Mouse (Mus musculus) E14TG2a.4 (cell line): ENCODE data around the gene Fmnl2.

Source experiments
- H3K27me3 ChIP-seq: 2 replicates; pipeline ENCODE4 v1.6.1; 2014; ENCODE audit warnings: low read length, control low read depth; ENCODE audit not compliant: insufficient read depth
- H3K36me3 ChIP-seq: 2 replicates; pipeline ENCODE4 v1.6.1; 2014; ENCODE audit warnings: low read length, control low read depth; ENCODE audit not compliant: insufficient read depth
- H3K4me1 ChIP-seq: replicated peaks from 2 replicates; pipeline ENCODE4 v1.6.1; 2014; ENCODE audit warnings: low read depth, low read length, control low read depth
- H3K4me3 ChIP-seq: replicated peaks from 2 replicates; pipeline ENCODE4 v1.5.1; 2014; ENCODE audit warnings: mild to moderate bottlenecking, low read length
- H3K9me3 ChIP-seq: 2 replicates; pipeline ENCODE4 v1.6.1; 2014; ENCODE audit warnings: low read length, control low read depth
- CTCF ChIP-seq: conservative IDR thresholded peaks from 2 replicates; pipeline ENCODE4 v1.5.1; 2014; ENCODE audit warnings: low read length
- NANOG ChIP-seq: IDR thresholded peaks from 2 replicates; pipeline ENCODE4 v1.6.1; 2014; ENCODE audit warnings: borderline replicate concordance, low read length, mixed read lengths
- POU5F1 ChIP-seq: IDR thresholded peaks from 2 replicates; pipeline ENCODE4 v1.6.1; 2014; ENCODE audit warnings: low read length, borderline replicate concordance

The Fmnl2 gene

GRCm38 (mm10) chr2:52974056-52974455 is 116.4 kb downstream of the Fmnl2 start:
- Histone ChIP-seq H3K9me3 (no peaks in the 10 kb centered on the region), H3K4me3 (no peak overlapping the region), H3K4me1 (no peaks in the 10 kb centered on the region; the same call in 1 of the 2 replicates), H3K36me3 (no peaks in the 10 kb centered on the region), H3K27me3 (no peaks in the 10 kb centered on the region)
- TF ChIP-seq POU5F1: no peak
- no peak for TF ChIP-seq NANOG
- TF ChIP-seq CTCF: no peak

DNA sequence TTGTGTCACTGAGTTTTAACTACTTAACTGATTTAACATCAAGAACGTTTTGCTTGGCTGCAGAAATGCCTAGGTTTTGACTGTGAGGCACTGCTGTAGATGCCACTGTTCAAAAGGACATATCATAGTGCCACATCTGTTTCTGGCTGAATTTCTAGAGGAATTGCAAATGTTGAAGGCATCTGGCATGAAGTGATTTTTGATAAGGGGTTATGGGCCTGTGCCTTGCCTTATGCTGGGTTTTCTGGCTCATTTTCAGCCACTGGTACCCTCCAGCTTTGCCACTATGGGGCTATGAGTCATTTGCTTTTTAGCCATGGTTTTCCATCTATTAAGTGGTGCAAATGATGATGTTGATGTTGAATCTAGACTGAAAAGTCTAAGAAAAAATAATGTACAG is 117.1 kb downstream of the Fmnl2 start:
- H3K4me3 ChIP-seq: no peak overlapping the region
- H3K36me3 ChIP-seq: no peaks in the 10 kb centered on the region
- H3K9me3 ChIP-seq: no peaks in the 10 kb centered on the region
- TF ChIP-seq CTCF (no peak), POU5F1 (no peak), NANOG (no peak)
- H3K27me3 ChIP-seq: no peaks in the 10 kb centered on the region
- H3K4me1 ChIP-seq: peaks cover 6% of the 10 kb centered on the region

DNA sequence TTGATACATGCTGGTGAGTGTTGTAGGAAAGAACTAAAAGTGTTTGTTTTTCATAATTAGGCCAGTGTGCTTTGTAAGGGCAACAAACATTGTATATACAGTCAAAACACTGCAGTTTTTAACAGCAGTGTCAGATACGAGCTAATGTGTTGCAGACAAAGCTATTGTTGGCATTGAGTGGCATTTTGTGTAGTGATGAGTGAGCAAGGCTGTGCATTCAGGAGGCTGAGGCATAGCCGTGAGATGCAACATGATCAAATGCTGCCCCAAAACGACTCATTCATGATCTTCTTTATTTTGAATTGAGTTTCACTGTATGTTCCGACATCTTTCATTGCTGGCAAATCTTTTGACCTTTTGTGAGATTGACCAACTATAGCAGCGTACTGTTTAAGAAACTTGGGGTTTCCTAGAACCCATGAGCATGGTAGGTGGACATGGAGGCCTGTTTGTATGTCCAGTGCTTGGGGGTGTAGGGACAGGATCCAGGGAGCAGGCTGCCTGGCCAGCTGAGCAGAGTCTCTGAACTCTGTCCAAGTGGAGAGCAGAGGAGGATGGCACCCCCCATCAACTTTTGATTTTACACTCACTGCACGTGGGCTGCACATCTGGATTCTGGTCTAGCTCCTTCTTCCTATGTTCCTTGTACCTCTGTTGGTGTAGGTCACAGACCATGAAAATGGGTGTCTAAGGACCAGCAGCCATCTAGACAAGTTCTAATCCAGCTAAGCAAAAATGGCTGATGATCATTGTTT is 120.4 kb downstream of the Fmnl2 start:
- H3K9me3 ChIP-seq: no peaks in the 10 kb centered on the region
- peaks cover 15% of the 10 kb centered on the region for H3K4me1 ChIP-seq
- H3K4me3 ChIP-seq: no peak overlapping the region
- H3K36me3 ChIP-seq: no peaks in the 10 kb centered on the region
- no peaks in the 10 kb centered on the region for H3K27me3 ChIP-seq
- no peak for TF ChIP-seq POU5F1
- TF ChIP-seq NANOG: no peak
- no peak for TF ChIP-seq CTCF

DNA sequence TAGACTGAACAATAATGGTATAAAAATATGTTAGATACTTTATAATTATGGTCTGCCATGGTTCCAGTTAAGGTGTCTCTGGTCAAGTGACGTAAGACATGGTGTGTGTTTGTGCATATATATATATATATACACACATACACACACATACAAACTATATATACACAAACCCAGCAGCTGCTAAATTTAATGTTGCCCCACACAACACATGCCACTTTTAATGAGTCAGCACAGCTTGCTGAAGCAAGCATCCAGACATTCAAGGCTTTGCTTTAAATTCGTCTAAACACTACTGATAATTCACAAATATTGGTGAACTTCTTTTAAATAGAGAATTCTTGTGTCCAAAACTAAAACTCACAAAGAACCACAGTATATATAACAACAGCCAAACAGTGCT is 121.1 kb downstream of the Fmnl2 start:
- H3K36me3 ChIP-seq: no peaks in the 10 kb centered on the region
- H3K27me3 ChIP-seq: no peaks in the 10 kb centered on the region
- H3K9me3 ChIP-seq: no peaks in the 10 kb centered on the region
- peaks cover 15% of the 10 kb centered on the region for H3K4me1 ChIP-seq
- TF ChIP-seq CTCF (no peak), NANOG (no peak), POU5F1 (no peak)
- H3K4me3 ChIP-seq: no peak overlapping the region

- Histone ChIP-seq H3K4me3 (no peak overlapping the region), H3K4me1 (peaks cover 15% of the 10 kb centered on the region), H3K27me3 (no peaks in the 10 kb centered on the region), H3K9me3 (no peaks in the 10 kb centered on the region), H3K36me3 (no peaks in the 10 kb centered on the region)
- TF ChIP-seq CTCF (no peak), NANOG (no peak), POU5F1 (no peak)
Observed at GRCm38 (mm10) chr2:52979280-52979763, 121.7 kb downstream of the Fmnl2 start.

DNA sequence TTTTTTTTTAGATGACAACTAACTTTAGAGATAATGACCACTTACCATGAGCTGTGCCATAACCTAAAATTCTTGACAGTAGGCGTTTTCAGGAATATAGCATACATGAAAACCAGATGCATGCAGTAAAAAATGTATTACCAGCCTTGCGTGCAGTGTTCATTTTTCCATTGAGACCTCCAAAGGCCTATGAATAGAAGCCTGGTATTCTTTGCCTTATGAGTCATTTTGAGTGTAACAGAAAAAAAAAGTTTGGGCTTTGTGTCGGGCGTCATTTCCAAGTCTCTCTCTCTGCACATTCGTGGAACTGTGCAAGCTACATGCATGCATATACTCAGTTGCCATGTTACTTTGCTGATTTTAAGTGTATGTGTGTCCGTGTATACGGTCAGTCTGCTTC is 123.5 kb downstream of the Fmnl2 start:
- H3K36me3 ChIP-seq: no peaks in the 10 kb centered on the region
- H3K4me3 ChIP-seq: no peak overlapping the region
- no peak for TF ChIP-seq CTCF
- TF ChIP-seq NANOG: no peak
- no peak for TF ChIP-seq POU5F1
- peaks cover 24% of the 10 kb centered on the region for H3K4me1 ChIP-seq
- no peaks in the 10 kb centered on the region for H3K27me3 ChIP-seq
- H3K9me3 ChIP-seq: no peaks in the 10 kb centered on the region

GRCm38 (mm10) chr2:52981595-52981994 is 123.9 kb downstream of the Fmnl2 start:
- H3K4me1 ChIP-seq: peaks cover 24% of the 10 kb centered on the region
- H3K27me3 ChIP-seq: no peaks in the 10 kb centered on the region
- no peak overlapping the region for H3K4me3 ChIP-seq
- no peak for TF ChIP-seq CTCF
- no peak for TF ChIP-seq NANOG
- TF ChIP-seq POU5F1: no peak
- H3K36me3 ChIP-seq: no peaks in the 10 kb centered on the region
- no peaks in the 10 kb centered on the region for H3K9me3 ChIP-seq

- TF ChIP-seq POU5F1 (no peak), NANOG (no peak), CTCF (no peak)
- H3K4me1 ChIP-seq: peaks cover 24% of the 10 kb centered on the region
- no peaks in the 10 kb centered on the region for H3K9me3 ChIP-seq
- H3K27me3 ChIP-seq: no peaks in the 10 kb centered on the region
- H3K36me3 ChIP-seq: no peaks in the 10 kb centered on the region
- H3K4me3 ChIP-seq: no peak overlapping the region
Observed at GRCm38 (mm10) chr2:52982502-52982901, 124.8 kb downstream of the Fmnl2 start.

DNA sequence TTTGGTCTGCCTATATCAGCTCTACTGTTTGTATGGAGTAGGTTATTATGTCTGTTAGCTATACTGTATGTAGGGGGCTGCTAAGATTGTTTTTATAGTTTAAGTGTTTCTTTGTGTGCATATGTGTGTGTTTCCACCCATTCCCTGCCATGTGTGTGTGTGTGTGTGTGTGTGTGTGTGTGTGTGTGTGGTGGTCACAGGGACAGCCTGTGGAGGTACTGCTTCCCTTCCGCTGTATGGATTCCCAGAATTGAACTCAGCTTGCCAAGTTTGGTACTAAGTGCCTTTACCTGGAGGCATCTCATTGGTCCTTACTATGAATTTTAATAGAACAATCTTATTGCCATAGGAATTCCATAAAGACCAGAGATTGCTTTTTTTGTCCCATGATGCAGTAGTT is 126.9 kb downstream of the Fmnl2 start:
- H3K9me3 ChIP-seq: no peaks in the 10 kb centered on the region
- no peak for TF ChIP-seq POU5F1
- TF ChIP-seq NANOG: no peak
- no peak for TF ChIP-seq CTCF
- no peaks in the 10 kb centered on the region for H3K36me3 ChIP-seq
- H3K4me1 ChIP-seq: peaks cover 27% of the 10 kb centered on the region
- H3K4me3 ChIP-seq: no peak overlapping the region
- no peaks in the 10 kb centered on the region for H3K27me3 ChIP-seq
